Mouse (Mus musculus): ENCODE data around the gene S100a5. TPM values are rescaled to one million over a fixed set of nuclear protein-coding genes. Genes with fewer than 3 reads are reported as not detected.

The S100a5 gene
- polyA plus RNA-seq, 1 experiment from 2014 or later: not detected

DNA sequence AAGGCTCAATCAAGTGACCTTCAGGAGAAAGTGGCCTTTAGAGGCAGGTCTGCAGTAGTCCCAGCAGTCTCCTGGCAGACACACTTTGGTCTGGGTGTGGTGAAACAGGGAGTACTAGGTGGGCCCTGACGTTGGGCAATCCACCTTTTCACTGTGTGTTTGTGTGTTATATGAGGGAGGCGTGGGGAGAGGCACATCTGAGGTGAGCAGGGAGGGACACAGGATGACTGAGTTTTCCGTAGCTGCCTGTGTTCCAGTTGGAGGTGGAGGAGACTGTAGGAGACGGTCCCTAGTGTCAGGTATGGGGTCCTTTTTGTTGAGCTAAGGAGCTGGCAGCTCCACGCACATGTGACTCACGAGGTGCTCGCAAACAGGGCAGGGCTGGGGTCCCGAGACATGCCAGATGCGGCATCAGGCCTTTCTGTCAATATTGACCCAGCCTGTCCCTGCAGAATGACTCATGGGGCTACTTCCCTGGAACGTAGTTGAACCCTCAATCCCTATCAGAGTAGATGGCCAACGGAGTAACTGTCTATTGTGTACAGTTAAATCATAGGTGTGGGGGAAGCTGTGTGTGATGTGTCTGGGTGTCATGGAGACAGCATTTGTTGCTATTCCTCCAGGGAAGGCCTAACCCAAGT is 6.4 kb downstream of the S100a5 start:
- Histone ChIP-seq H3K27me3 (replicated peaks; ENCODE audit: low read depth, poor library complexity, severe bottlenecking) (peaks cover 11% of the 10 kb centered on the region), H3K36me3 (replicated peaks) (no peaks in the 10 kb centered on the region), H3K27ac (replicated peaks) (no peak overlapping the region), H3K9me3 (no peaks in the 10 kb centered on the region), H3K4me3 (no peak overlapping the region), H3K4me1 (peaks cover 28% of the 10 kb centered on the region)
- DNase-seq (ENCODE audit: low spot score): no peak
- 82% methylated on average over 11 of the region's 11 CpGs for WGBS

DNA sequence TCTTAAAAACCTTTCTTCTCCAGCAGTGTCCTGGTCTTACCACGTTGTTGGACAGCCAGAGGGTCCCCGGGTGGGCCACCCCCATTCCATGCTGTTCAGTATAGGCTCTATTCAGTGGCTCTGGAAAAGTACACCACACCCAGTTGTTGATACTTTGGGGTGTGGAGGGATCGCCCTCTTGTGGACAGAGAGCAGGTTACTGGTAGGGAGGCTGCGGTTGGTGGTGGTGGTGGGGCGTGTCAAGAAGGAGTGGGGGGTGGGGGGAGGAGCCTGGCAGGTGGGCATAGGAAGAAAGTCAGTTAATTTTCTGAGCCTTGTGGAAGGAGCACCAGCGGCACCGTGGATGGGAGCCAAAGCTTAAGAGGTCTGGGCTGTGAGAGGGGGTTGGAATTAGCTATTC is 7.1 kb downstream of the S100a5 start:
- Histone ChIP-seq H3K4me1 (peaks cover 26% of the 10 kb centered on the region), H3K9me3 (no peaks in the 10 kb centered on the region), H3K4me3 (no peak overlapping the region), H3K27ac (replicated peaks) (no peak overlapping the region), H3K36me3 (replicated peaks) (no peaks in the 10 kb centered on the region), H3K27me3 (replicated peaks; ENCODE audit: low read depth, poor library complexity, severe bottlenecking) (peaks cover 11% of the 10 kb centered on the region)
- peak; percentile 79 for DNase-seq (ENCODE audit: low spot score)
- 10% methylated on average over 7 of the region's 7 CpGs for WGBS

DNA sequence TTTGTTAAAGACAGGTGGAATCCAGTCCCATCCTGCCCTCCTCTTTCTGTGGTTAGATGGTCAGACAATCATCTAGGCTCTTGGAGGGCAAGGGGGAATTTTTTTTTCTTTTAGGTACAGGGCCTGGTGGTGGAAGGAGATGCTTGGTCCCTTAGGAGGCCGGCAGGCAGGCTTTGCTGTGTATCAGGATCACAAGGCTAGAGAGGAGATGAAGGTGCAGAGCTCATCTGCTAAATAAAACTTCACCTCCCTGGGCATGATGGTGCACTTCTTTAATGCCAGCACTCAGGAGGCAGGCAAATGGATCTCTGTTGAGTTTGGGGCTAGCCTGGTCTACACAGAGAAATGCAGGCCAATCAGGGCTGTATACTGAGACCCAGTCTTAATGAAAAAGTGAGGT is 7.6 kb downstream of the S100a5 start:
- H3K9me3 ChIP-seq: no peaks in the 10 kb centered on the region
- H3K4me1 ChIP-seq: peaks cover 21% of the 10 kb centered on the region
- DNase-seq (ENCODE audit: low spot score): no peak
- H3K4me3 ChIP-seq: no peak overlapping the region
- H3K27me3 ChIP-seq (replicated peaks; ENCODE audit: low read depth, poor library complexity, severe bottlenecking): peaks cover 11% of the 10 kb centered on the region
- H3K27ac ChIP-seq (replicated peaks): no peak overlapping the region
- 72% methylated on average over 1 of the region's 1 CpGs for WGBS
- H3K36me3 ChIP-seq (replicated peaks): no peaks in the 10 kb centered on the region

DNA sequence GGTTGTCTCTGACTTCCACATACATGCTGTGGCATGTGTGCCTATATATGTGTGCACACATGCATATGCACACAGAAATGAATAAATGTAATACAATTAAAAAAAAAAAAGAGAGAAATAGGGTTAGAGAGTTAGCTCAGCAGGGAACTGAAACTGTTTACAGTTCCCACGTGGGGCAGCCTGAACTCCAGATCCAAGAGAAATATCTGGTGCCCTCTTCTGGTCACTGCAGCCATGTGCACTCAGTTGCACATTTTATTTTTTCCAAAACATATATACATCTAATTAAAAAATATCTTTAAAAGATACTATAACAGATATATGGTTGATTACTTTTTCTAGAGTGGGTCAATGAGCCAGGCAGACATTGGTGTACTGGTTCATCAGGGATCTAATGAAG is 9.3 kb downstream of the S100a5 start:
- H3K4me1 ChIP-seq: peaks cover 20% of the 10 kb centered on the region
- H3K27ac ChIP-seq (replicated peaks): no peak overlapping the region
- no peaks in the 10 kb centered on the region for H3K9me3 ChIP-seq
- no peak overlapping the region for H3K4me3 ChIP-seq
- H3K36me3 ChIP-seq (replicated peaks): no peaks in the 10 kb centered on the region
- H3K27me3 ChIP-seq (replicated peaks; ENCODE audit: low read depth, poor library complexity, severe bottlenecking): peaks cover 11% of the 10 kb centered on the region
- DNase-seq (ENCODE audit: low spot score): no peak
- WGBS: 14% methylated on average over 1 of the region's 1 CpGs

DNA sequence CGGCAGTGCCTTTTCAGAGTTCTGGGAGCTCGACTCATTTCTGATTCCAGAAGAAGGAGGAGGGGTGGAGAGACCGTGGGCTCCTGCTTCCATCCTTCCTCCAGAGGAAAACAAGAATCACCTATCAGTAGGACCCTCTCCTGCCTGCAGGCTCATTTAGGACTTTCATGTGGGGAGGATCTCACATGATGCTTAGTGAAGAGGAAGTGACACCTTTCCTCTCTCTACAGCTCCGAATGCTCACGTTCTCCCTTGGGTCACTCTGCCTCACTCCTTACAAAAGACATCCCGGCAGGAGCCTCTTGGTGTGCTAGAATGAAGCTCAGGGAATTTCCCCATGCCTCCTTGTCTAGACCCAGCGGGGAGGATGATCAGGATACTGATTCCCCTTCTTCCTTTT is 13.2 kb downstream of the S100a5 start:
- no peaks in the 10 kb centered on the region for H3K27me3 ChIP-seq (replicated peaks; ENCODE audit: low read depth, poor library complexity, severe bottlenecking)
- DNase-seq (ENCODE audit: low spot score): no peak
- H3K4me3 ChIP-seq: no peak overlapping the region
- no peaks in the 10 kb centered on the region for H3K36me3 ChIP-seq (replicated peaks)
- H3K4me1 ChIP-seq: peaks cover 14% of the 10 kb centered on the region
- H3K27ac ChIP-seq (replicated peaks): no peak overlapping the region
- no peaks in the 10 kb centered on the region for H3K9me3 ChIP-seq
- WGBS: 55% methylated on average over 7 of the region's 7 CpGs

DNA sequence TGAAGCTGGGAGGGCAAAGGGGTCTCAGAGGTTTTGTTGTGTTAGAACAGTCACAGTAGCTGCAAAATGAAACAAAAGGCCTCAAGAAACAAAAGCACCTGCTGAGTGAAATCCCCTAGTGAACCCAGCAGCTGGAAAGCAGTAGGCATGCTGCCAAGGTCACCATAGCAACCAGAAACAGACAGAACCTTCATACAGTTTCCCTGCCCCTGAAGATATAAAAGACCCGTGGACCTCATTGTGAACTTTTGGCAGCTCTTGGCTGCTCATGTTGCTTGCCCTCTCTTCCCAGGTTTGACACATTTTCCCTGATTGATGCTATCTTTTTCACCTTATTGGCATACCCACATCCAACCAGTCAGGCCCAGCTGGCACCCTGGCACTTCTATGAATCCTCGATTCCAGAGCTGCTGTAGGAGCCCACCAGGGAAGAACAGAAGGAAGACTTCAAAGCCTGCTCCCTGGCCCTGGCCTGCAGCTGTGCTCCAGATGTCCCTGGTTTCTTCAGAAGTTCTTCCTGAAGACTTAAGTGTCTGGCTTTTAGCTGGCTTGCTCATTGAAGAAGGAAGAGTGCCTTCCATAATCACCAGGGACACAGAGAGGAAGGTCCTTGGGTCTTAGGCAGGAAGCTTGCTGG is 15.2 kb downstream of the S100a5 start:
- no peak for DNase-seq (ENCODE audit: low spot score)
- peak overlapping the region; percentile 2; the same call in 1 of the 2 replicates for H3K27ac ChIP-seq (replicated peaks)
- H3K4me3 ChIP-seq: no peak overlapping the region
- H3K27me3 ChIP-seq (replicated peaks; ENCODE audit: low read depth, poor library complexity, severe bottlenecking): no peaks in the 10 kb centered on the region
- no peaks in the 10 kb centered on the region for H3K36me3 ChIP-seq (replicated peaks)
- H3K9me3 ChIP-seq: no peaks in the 10 kb centered on the region
- 41% methylated on average over 2 of the region's 2 CpGs for WGBS
- peaks cover 14% of the 10 kb centered on the region for H3K4me1 ChIP-seq

DNA sequence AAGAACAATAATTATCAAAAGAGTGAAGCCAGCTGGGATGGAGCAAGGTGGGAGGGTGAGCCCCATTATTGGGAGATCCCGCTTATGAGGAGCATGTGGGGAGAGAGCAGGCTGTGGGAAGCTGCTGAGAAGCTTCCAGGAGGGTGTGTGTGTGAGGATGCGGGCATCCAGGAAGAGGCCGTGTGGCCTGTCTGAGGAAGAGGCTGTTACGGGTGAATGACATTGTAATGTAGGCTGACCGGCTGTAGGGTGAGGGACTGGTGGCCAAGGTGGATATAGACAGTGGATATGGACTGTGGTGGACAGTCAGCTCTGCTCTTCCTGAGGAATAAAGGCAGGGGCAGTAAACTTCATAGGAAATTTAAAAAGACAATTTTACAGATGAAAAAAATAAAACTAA is 17.2 kb downstream of the S100a5 start:
- Histone ChIP-seq H3K9me3 (no peaks in the 10 kb centered on the region), H3K4me3 (no peak overlapping the region), H3K4me1 (peaks cover 14% of the 10 kb centered on the region), H3K36me3 (replicated peaks) (no peaks in the 10 kb centered on the region), H3K27ac (replicated peaks) (no peak overlapping the region), H3K27me3 (replicated peaks; ENCODE audit: low read depth, poor library complexity, severe bottlenecking) (no peaks in the 10 kb centered on the region)
- no peak for DNase-seq (ENCODE audit: low spot score)
- 78% methylated on average over 5 of the region's 5 CpGs for WGBS

DNA sequence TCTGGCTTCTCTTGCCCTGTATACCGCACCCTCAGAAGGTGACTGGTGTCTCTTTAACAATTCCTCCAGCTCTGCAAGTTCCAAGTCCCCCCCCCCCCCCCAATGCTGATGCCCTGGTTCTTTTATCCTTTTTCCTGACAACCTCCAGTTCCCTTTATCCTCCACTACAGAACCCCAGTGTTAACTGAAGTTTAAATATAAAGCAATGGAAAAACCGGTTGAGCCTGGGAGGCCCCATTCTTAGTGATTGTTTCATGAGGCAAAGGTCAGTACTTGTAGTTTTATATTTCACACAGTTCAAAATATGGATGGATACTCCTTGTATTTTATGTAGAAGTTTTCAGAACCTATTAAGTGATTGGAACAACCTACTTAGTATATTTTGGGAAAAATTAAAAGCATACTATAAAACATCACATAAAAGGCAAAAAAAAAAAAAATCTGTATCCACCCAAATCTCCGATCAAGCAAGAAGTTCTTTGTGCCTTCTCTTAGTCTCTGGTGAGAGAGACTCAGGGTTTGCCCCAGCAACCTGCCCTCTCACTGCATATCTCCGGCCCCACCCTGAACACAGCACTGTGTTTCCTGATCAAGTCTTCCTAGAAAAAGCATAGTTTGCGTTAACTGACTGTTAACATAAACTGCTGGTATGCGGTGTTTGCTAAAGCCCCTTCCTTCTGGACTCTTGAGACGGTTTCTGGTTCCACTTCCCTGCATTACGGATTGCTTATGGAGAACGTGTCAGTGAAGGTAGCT is 18.1 kb downstream of the S100a5 start:
- no peak overlapping the region for H3K27ac ChIP-seq (replicated peaks)

DNA sequence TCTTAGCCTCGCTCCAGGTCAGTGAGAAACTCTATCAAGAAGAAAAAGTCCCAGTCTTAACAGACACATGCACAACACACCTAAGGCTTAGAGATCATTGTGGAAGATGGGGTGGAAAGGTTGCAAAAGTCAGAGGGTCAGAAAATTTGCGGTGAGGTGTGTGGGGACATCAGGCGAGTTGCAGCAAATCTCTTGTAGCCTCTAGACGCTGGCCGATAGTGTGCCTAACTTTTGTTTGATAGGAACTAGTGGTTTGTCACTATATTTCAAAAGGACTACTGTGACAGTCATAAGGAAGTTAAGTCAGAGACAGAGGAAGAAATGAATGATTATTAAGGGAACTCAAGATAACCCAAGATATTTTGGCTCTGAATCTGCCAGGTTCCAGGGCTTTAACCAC is 19.0 kb downstream of the S100a5 start:
- no peak for DNase-seq (ENCODE audit: low spot score)
- no peak overlapping the region for H3K4me3 ChIP-seq
- 89% methylated on average over 5 of the region's 5 CpGs for WGBS
- peaks cover 14% of the 10 kb centered on the region for H3K4me1 ChIP-seq
- H3K27ac ChIP-seq (replicated peaks): no peak overlapping the region
- no peaks in the 10 kb centered on the region for H3K9me3 ChIP-seq
- no peaks in the 10 kb centered on the region for H3K27me3 ChIP-seq (replicated peaks; ENCODE audit: low read depth, poor library complexity, severe bottlenecking)
- H3K36me3 ChIP-seq (replicated peaks): no peaks in the 10 kb centered on the region

More for the DNA sequence above, 18.1 kb downstream of the S100a5 start:
- Histone ChIP-seq H3K36me3 (replicated peaks) (no peaks in the 10 kb centered on the region), H3K4me1 (peaks cover 14% of the 10 kb centered on the region), H3K27me3 (replicated peaks; ENCODE audit: low read depth, poor library complexity, severe bottlenecking) (no peaks in the 10 kb centered on the region), H3K4me3 (no peak overlapping the region), H3K9me3 (no peaks in the 10 kb centered on the region)
- WGBS: 83% methylated on average over 9 of the region's 9 CpGs
- no peak for DNase-seq (ENCODE audit: low spot score)

DNA sequence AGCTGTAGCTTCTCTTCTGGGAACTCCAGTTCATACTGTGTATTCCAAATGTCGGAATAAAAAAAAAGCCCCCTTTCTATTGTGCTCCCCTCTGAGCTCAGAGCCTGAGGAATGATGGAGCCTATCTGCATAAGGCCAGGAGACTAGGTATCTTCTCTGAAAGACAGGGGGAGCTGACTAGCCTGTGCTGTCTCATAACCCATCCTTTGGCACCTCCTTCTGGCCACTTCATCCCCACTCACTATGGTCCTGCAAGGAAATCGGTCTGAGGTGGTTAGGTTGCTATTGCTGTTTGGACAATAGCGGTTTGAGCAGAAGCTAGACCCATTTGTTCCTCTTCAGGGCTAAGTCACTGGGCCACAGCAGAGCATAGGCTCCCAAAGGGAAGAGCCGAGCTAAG is 19.5 kb downstream of the S100a5 start:
- Histone ChIP-seq H3K27ac (replicated peaks) (no peak overlapping the region), H3K4me3 (no peak overlapping the region), H3K27me3 (replicated peaks; ENCODE audit: low read depth, poor library complexity, severe bottlenecking) (no peaks in the 10 kb centered on the region), H3K9me3 (no peaks in the 10 kb centered on the region), H3K36me3 (replicated peaks) (no peaks in the 10 kb centered on the region), H3K4me1 (peaks cover 14% of the 10 kb centered on the region)
- WGBS: 59% methylated on average over 4 of the region's 4 CpGs
- no peak for DNase-seq (ENCODE audit: low spot score)

DNA sequence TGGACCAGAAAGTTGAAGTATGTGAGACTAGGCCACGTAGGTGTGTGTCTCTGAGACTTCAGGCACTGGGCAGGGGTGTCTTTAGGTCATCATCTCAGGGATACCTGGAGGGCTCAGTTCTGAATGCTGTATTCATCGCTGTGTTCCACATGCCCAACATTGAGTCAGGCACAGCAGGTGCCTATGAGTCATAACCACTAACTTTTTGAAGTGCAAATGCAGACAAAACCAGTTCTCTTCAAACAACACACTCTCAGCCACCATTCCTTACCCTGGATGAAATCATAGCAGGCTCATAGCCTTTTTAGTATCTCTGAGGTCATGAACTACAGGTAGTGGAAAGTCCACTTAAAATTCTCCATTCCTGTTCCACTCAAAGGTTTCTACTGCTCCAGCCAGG is 21.0 kb downstream of the S100a5 start:
- Histone ChIP-seq H3K36me3 (replicated peaks) (no peaks in the 10 kb centered on the region), H3K9me3 (no peaks in the 10 kb centered on the region), H3K27ac (replicated peaks) (no peak overlapping the region), H3K27me3 (replicated peaks; ENCODE audit: low read depth, poor library complexity, severe bottlenecking) (no peaks in the 10 kb centered on the region), H3K4me3 (no peak overlapping the region), H3K4me1 (peaks cover 3% of the 10 kb centered on the region; the same call in 1 of the 2 replicates)
- 77% methylated on average over 2 of the region's 2 CpGs for WGBS
- no peak for DNase-seq (ENCODE audit: low spot score)

DNA sequence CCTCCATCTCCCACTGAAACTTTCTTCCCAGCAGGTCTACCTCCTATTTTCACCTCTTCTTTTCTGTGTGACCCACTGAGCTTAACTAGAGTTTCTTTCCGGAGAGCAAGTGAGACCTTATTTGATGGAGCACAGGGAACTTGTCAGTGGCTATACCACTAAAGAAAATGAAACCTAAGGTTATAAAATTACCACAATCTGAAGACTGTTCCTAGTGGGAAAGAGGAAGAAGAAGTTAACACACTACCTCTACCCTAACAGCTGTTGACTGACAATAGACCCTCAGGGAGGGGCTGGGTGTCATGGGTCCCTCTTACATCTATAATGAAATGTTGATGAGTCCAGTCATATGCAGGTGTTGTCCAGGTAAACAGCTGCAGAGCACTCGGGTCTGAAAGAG is 23.7 kb downstream of the S100a5 start:
- WGBS: 81% methylated on average over 2 of the region's 2 CpGs
- DNase-seq (ENCODE audit: low spot score): no peak
- no peaks in the 10 kb centered on the region for H3K27me3 ChIP-seq (replicated peaks; ENCODE audit: low read depth, poor library complexity, severe bottlenecking)
- no peak overlapping the region for H3K4me3 ChIP-seq
- no peaks in the 10 kb centered on the region for H3K4me1 ChIP-seq
- H3K9me3 ChIP-seq: no peaks in the 10 kb centered on the region
- H3K36me3 ChIP-seq (replicated peaks): no peaks in the 10 kb centered on the region
- no peak overlapping the region for H3K27ac ChIP-seq (replicated peaks)

All from embryonic facial prominence, embryonic 10.5 days (tissue).